Mouse (Mus musculus) megakaryocyte, embryonic 14.5 days (primary cell): ENCODE measurements around the gene Fgd6.

ENCODE experiments used
- FLI1 ChIP-seq: IDR thresholded peaks from 2 replicates; pipeline ENCODE4 v1.6.1; 2012; ENCODE audit warnings: low read length, inconsistent platforms, mixed read lengths
- GATA1 ChIP-seq: IDR thresholded peaks from 3 replicates; pipeline ENCODE4 v1.6.1; 2012; ENCODE audit warnings: mixed read lengths, low read length, inconsistent platforms, borderline replicate concordance

DNA sequence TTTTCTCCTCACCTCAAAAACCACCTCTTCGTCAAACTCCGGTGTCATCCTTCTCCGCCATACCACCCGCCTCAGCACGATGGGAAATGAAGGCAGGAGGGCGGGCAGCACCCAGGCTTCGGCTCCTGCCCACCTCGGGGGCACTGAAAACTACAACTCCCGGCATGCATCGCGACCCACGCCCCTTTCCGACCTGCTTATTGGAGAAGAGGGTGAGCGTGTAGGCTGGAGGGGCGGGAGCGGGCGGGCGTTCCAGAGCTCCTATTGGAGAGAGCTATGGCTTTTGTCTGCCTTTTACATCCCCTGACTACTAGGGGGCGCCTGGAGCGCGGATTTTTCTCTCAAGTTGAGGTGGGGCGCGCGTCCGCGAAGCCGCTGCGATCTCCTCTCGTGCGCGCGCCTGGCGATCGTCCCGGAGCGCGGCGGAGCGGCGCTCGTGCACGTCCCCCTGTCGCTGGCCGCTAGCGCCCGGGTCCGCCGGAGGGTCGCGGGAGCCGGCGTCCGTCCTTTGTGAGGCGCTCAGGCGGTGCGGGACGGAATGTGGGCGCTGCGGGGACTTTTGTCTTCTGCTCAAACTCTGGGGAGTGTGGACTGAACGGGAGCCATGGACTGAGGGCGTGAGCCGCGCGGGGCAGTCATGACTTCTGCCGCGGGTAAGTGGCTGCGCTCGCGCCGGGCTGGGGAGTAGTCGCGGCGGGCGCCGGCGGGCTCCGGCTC, at the start of gene Fgd6, which contains the start of gene Vezt:
- no peak for TF ChIP-seq FLI1
- TF ChIP-seq GATA1: no peak
